Comparison of ENCODE assay signal across 9 mouse cellular contexts in the genomic region with DNA sequence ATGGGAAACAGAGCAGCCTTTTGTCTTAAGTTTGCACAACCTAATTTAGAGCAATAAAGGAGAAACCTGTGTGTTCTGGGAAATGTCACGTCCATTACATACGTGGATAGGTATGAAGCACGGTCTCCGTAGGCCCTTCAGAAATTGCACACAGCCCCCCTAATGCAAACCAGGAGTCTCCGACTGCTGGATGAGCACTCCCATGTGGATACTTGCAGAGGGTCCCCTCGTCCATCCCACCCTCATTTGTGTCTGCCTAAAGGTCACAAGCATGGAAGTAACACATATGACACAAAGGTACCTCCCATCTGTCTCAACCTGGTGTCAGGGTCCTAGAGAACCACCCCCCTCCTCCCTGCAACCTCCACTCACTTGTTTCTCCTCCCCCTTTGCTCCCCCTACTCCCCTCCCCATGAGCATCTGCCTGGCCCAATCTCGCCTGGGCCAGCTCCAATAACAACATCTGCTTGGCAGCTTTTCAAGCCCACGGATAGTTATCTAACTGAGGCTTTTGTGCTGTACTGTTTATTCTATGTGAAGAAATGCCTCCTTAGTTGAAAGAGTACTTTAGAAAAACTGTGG.
DNase-seq lines count a peak whose midpoint lies in the region; ATAC-seq and TF ChIP-seq lines count a peak whose summit lies in the region.
"Had no signal": no experiment of that assay in that cellular context is flagged by ENCODE, and none has a peak within 500 bp of the region (broad histone marks: within the 10 kb centered on the region; RNA-seq: fewer than 3 reads in every experiment).

No protein-coding gene starts in this region.

- H3K9ac ChIP-seq in lung, postnatal 0 days (replicated peaks; ENCODE audit: low read depth) = no peak overlapping the region
- H3K9ac ChIP-seq: liver, embryonic 14.5 days had no signal

- peak; percentile 57 to 68 for DNase-seq in cerebellum, postnatal 10 days
- peak; percentile 66 for DNase-seq in embryonic facial prominence, embryonic 10.5 days (ENCODE audit: low spot score)
- DNase-seq in heart, embryonic 10.5 days (ENCODE audit: low spot score) = peak; percentile 79
- DNase-seq in kidney, adult 9 months = peak; percentile 73
- peak; percentile 63 for DNase-seq in lung, postnatal 0 days (ENCODE audit: low spot score)
- DNase-seq in right cerebral cortex, postnatal 14 days = peak; percentile 31
- no peak for DNase-seq in cerebellum, postnatal 25 days

- peak overlapping the region; percentile 16; the same call in 1 of the 2 replicates for H3K4me3 ChIP-seq in embryonic facial prominence, embryonic 10.5 days
- H3K4me3 ChIP-seq in heart, embryonic 10.5 days = no peak overlapping the region; the same call in 1 of the 2 replicates
- H3K4me3 ChIP-seq in lung, postnatal 0 days (ENCODE audit: low read depth, low read length) = no peak overlapping the region

- H3K9me3 ChIP-seq in embryonic facial prominence, embryonic 10.5 days = no peaks in the 10 kb centered on the region
- no peaks in the 10 kb centered on the region for H3K9me3 ChIP-seq in heart, embryonic 10.5 days
- no peaks in the 10 kb centered on the region for H3K9me3 ChIP-seq in lung, postnatal 0 days (ENCODE audit: low read length)

- H3K27ac ChIP-seq in embryonic facial prominence, embryonic 10.5 days (replicated peaks) = no peak overlapping the region; the same call in 1 of the 2 replicates
- 0 out of 2 replicates have a peak overlapping the region, but pooled peaks have one; percentile 29 for H3K27ac ChIP-seq in heart, embryonic 10.5 days
- peak overlapping the region; percentile 23; the same call in 1 of the 2 replicates for H3K27ac ChIP-seq in lung, postnatal 0 days (ENCODE audit: low read length)
- H3K27ac ChIP-seq: liver, embryonic 14.5 days had no signal

- no peak for TF ChIP-seq CTCF in lung, postnatal 0 days (IDR thresholded peaks at IDR 0.05)

- peak; percentile 64 for TF ChIP-seq EP300 in lung, postnatal 0 days (IDR thresholded peaks at IDR 0.05)

- H3K4me1 ChIP-seq in embryonic facial prominence, embryonic 10.5 days = peaks cover 51% of the 10 kb centered on the region
- peaks cover 59% of the 10 kb centered on the region for H3K4me1 ChIP-seq in heart, embryonic 10.5 days
- H3K4me1 ChIP-seq in lung, postnatal 0 days (ENCODE audit: insufficient read depth, low read depth, low read length) = peaks cover 38% of the 10 kb centered on the region

- no peaks in the 10 kb centered on the region for H3K36me3 ChIP-seq in embryonic facial prominence, embryonic 10.5 days (replicated peaks)
- H3K36me3 ChIP-seq in heart, embryonic 10.5 days = no peaks in the 10 kb centered on the region
- no peaks in the 10 kb centered on the region for H3K36me3 ChIP-seq in lung, postnatal 0 days (ENCODE audit: insufficient read depth, low read length)

- H3K27me3 ChIP-seq in embryonic facial prominence, embryonic 10.5 days (replicated peaks; ENCODE audit: low read depth, poor library complexity, severe bottlenecking) = no peaks in the 10 kb centered on the region
- no peaks in the 10 kb centered on the region for H3K27me3 ChIP-seq in heart, embryonic 10.5 days (ENCODE audit: insufficient read depth, poor library complexity, severe bottlenecking)
- H3K27me3 ChIP-seq in lung, postnatal 0 days (replicated peaks; ENCODE audit: insufficient read depth, low read length) = no peaks in the 10 kb centered on the region

- no peak for ATAC-seq in cerebellum, adult (ENCODE audit: insufficient number of reproducible peaks, low FRiP score, low TSS enrichment)
- peak; percentile 47 for ATAC-seq in lung, postnatal 0 days

- 36% methylated on average over 8 of the region's 8 CpGs for WGBS in embryonic facial prominence, embryonic 10.5 days
- WGBS in heart, embryonic 10.5 days = 48% methylated on average over 8 of the region's 8 CpGs
- 34% methylated on average over 8 of the region's 8 CpGs for WGBS in lung, postnatal 0 days

- H3K4me2 ChIP-seq in lung, postnatal 0 days (replicated peaks; ENCODE audit: low read depth, low read length) = no peak overlapping the region

Comparison
In these comparisons a context has a peak if more than half of its experiments do, and no peak if none do; other contexts are left out.
1. DNase-seq: peak in cerebellum, postnatal 10 days (2 of 2), embryonic facial prominence, embryonic 10.5 days (single experiment), heart, embryonic 10.5 days (single experiment), kidney, adult 9 months (single experiment), lung, postnatal 0 days (single experiment) and right cerebral cortex, postnatal 14 days (single experiment); none in cerebellum, postnatal 25 days (0 of 2).